ENCODE assay signal across 23 mouse cellular contexts in the genomic region with DNA sequence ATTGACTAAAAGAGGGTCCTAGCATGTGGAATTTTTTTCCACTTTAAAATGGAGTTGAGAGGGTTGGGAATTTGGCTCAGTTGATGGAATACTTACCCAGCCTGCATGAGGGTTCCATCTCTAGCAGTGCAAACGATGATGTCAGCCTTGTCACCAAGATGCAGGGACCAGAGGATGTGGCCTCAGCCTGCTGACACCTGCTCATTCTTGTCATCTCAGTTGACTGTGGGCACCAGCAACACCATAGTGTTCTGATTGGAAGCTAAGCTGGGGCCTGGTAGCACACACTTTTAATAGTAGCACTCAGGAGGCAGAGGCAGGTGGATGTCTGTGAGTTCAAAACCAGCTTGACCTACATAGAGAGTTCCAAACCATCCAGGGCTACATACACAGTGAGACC. TPM values are rescaled to one million over a fixed set of nuclear protein-coding genes. Genes with fewer than 3 reads are reported as not detected.
DNase-seq lines count a peak whose midpoint lies in the region; ATAC-seq and TF ChIP-seq lines count a peak whose summit lies in the region.
"Had no signal": no experiment of that assay in that cellular context is flagged by ENCODE, and none has a peak within 500 bp of the region (broad histone marks: within the 10 kb centered on the region; RNA-seq: fewer than 3 reads in every experiment).

No protein-coding gene starts in this region.

- H3K9ac ChIP-seq in intestine, postnatal 0 days (ENCODE audit: low read depth, low read length), result no peak overlapping the region
- H3K9ac ChIP-seq: embryonic facial prominence, embryonic 12.5 days; forebrain, embryonic 13.5 days; forebrain, embryonic 15.5 days had no signal

- H3K79me2 ChIP-seq in C2C12 (ENCODE audit: control insufficient read depth, insufficient read depth) (no peaks in the 10 kb centered on the region), myocyte (ENCODE audit: control insufficient read depth, insufficient read depth) (no peaks in the 10 kb centered on the region)

- H3K4me2 ChIP-seq in myocyte (ENCODE audit: low read depth), result no peak overlapping the region
- no peak overlapping the region for H3K4me2 ChIP-seq in intestine, postnatal 0 days (replicated peaks; ENCODE audit: low read depth)
- H3K4me2 ChIP-seq: embryonic facial prominence, embryonic 12.5 days; forebrain, embryonic 13.5 days; forebrain, embryonic 15.5 days had no signal

- H3K4me3 ChIP-seq in C2C12 (ENCODE audit: insufficient read depth, poor library complexity, severe bottlenecking) (no peak overlapping the region), myocyte (no peak overlapping the region)
- no peak overlapping the region for H3K4me3 ChIP-seq in intestine, postnatal 0 days (ENCODE audit: low read depth, low read length)
- H3K4me3 ChIP-seq: embryonic facial prominence, embryonic 10.5 days; embryonic facial prominence, embryonic 12.5 days; forebrain, embryonic 13.5 days; forebrain, embryonic 15.5 days had no signal

- peak; percentile 50 for DNase-seq in thymus, postnatal 0 days (ENCODE audit: low spot score)
- DNase-seq in thymus, postnatal 25 days, result peak; percentile 30
- no peak for DNase-seq in frontal cortex, postnatal 36 days (ENCODE audit: low spot score in 2 of 2)
- no peak for DNase-seq in retina, embryonic 14.5 days (ENCODE audit: low spot score)
- DNase-seq: adrenal gland, adult 8-10 months; adrenal gland, postnatal 14 days; adrenal gland, postnatal 36 days; cerebellum, adult 11-12 months; cerebellum, adult 2 months; cerebellum, adult 9-10 months; cerebellum, postnatal 10 days; cerebellum, postnatal 25 days had no signal

- TF ChIP-seq CTCF in C2C12 (IDR thresholded peaks at IDR 0.05; ENCODE audit: control insufficient read depth, insufficient read depth, insufficient read length), result no peak
- no peak for TF ChIP-seq CTCF in intestine, postnatal 0 days (IDR thresholded peaks at IDR 0.05; ENCODE audit: low read depth)

- no peaks in the 10 kb centered on the region for H3K9me3 ChIP-seq in intestine, postnatal 0 days (ENCODE audit: control insufficient read depth)
- H3K9me3 ChIP-seq: embryonic facial prominence, embryonic 12.5 days; forebrain, embryonic 15.5 days had no signal

- WGBS in intestine, postnatal 0 days, result 85% methylated on average over 1 of the region's 1 CpGs

- H3K27me3 ChIP-seq in C2C12 (ENCODE audit: control insufficient read depth, insufficient read depth, insufficient read length), result peaks cover 14% of the 10 kb centered on the region
- peaks cover 4% of the 10 kb centered on the region for H3K27me3 ChIP-seq in myocyte (ENCODE audit: control insufficient read depth, insufficient read depth, insufficient read length)
- no peaks in the 10 kb centered on the region for H3K27me3 ChIP-seq in intestine, postnatal 0 days (replicated peaks; ENCODE audit: control insufficient read depth, insufficient read depth, low read length)
- H3K27me3 ChIP-seq: embryonic facial prominence, embryonic 12.5 days; forebrain, embryonic 13.5 days; forebrain, embryonic 15.5 days had no signal

- H3K4me1 ChIP-seq in intestine, postnatal 0 days (replicated peaks; ENCODE audit: control insufficient read depth, insufficient read depth, low read length), result no peaks in the 10 kb centered on the region
- H3K4me1 ChIP-seq: embryonic facial prominence, embryonic 10.5 days; embryonic facial prominence, embryonic 12.5 days; forebrain, embryonic 13.5 days; forebrain, embryonic 15.5 days had no signal

- H3ac ChIP-seq in C2C12 (ENCODE audit: control insufficient read depth, insufficient read length, low read depth), result no peak overlapping the region
- no peak overlapping the region for H3ac ChIP-seq in myocyte (ENCODE audit: control insufficient read depth, insufficient read length)

- ATAC-seq in intestine, postnatal 0 days, result no peak
- ATAC-seq: activated CD4-positive, CD25-positive, alpha-beta regulatory T cell, adult 4 months; CD4-positive, CD25-positive, alpha-beta regulatory T cell, adult 4 months; forebrain, embryonic 13.5 days; forebrain, embryonic 15.5 days; Patski had no signal

- H3K36me3 ChIP-seq in C2C12 (ENCODE audit: control insufficient read depth, insufficient read depth), result no peaks in the 10 kb centered on the region
- H3K36me3 ChIP-seq in myocyte (ENCODE audit: control insufficient read depth, insufficient read depth), result no peaks in the 10 kb centered on the region
- no peaks in the 10 kb centered on the region for H3K36me3 ChIP-seq in intestine, postnatal 0 days (ENCODE audit: control insufficient read depth, insufficient read depth)
- H3K36me3 ChIP-seq: embryonic facial prominence, embryonic 10.5 days; embryonic facial prominence, embryonic 12.5 days; forebrain, embryonic 15.5 days; G1E had no signal

- H3K79me3 ChIP-seq in C2C12 (ENCODE audit: low read depth), result no peaks in the 10 kb centered on the region

- no peak for TF ChIP-seq POLR2A in myocyte (IDR thresholded peaks at IDR 0.05; ENCODE audit: insufficient read length, low read depth)

- H3K27ac ChIP-seq in intestine, postnatal 0 days (ENCODE audit: low read depth, low read length), result no peak overlapping the region
- H3K27ac ChIP-seq: embryonic facial prominence, embryonic 10.5 days; embryonic facial prominence, embryonic 12.5 days; forebrain, embryonic 13.5 days; forebrain, embryonic 15.5 days had no signal

TF ChIP-seq in C2C12, 6 proteins besides CTCF, POLR2A, EP300 and RAD21:
- TF ChIP-seq MYOD1 (IDR thresholded peaks at IDR 0.05; ENCODE audit: control insufficient read depth, insufficient read length, low read depth) (peak; percentile 38), USF1 (IDR thresholded peaks at IDR 0.05; ENCODE audit: low read depth) (no peak)
TF ChIP-seq in C2C12: peak in this region for 1.

TF ChIP-seq in myocyte, 11 proteins besides CTCF, POLR2A, EP300 and RAD21:
- no peak for TF ChIP-seq REST (IDR thresholded peaks at IDR 0.05; ENCODE audit: insufficient read depth, insufficient read length)
- TF ChIP-seq MYOG (IDR thresholded peaks at IDR 0.05; ENCODE audit: control insufficient read depth in 1 of 3, insufficient read depth in 1 of 3, insufficient read length in 2 of 3, low read depth in 2 of 3), result no peak
- peak in 2 of 3 experiments; percentile 79 to 85 for TF ChIP-seq MYOD1 (IDR thresholded peaks at IDR 0.05; ENCODE audit: control insufficient read depth in 1 of 3, insufficient read length in 2 of 3, low read depth in 2 of 3)
- no peak for TF ChIP-seq SRF (IDR thresholded peaks at IDR 0.05; ENCODE audit: control insufficient read depth, insufficient read length, low read depth)
- TF ChIP-seq CEBPB (IDR thresholded peaks at IDR 0.05; ENCODE audit: insufficient read depth, poor library complexity, severe bottlenecking), result no peak
- TF ChIP-seq E2F4 (IDR thresholded peaks at IDR 0.05; ENCODE audit: insufficient read depth), result no peak
- no peak for TF ChIP-seq POLR2AphosphoS2 (IDR thresholded peaks at IDR 0.05; ENCODE audit: insufficient read length, low read depth)
- TF ChIP-seq MAX (IDR thresholded peaks at IDR 0.05; ENCODE audit: low read depth), result no peak
- TF ChIP-seq TCF3 (IDR thresholded peaks at IDR 0.05; ENCODE audit: insufficient read length, low read depth), result no peak
TF ChIP-seq in myocyte: peak in this region for 1.

RNA-seq across cellular contexts. Expression of a gene that starts 21.0 kb away (rescaled TPM):
- polyA plus RNA-seq in C2C12 (2012; fragmentation: generic; extraction: Trizol) (0.01 TPM), myocyte (2012; fragmentation: generic; extraction: Trizol) (0.02 TPM)
- 9.6 and 9.7 TPM in 2 replicates for polyA plus RNA-seq in thymus, postnatal 0 days (2015; fragmentation: Nextera tagmentation; extraction: Ambion mirVana)
- polyA plus RNA-seq in intestine, postnatal 0 days (2015; fragmentation: Nextera tagmentation; extraction: Ambion mirVana), result 3.0 and 3.7 TPM in 2 replicates
- polyA plus RNA-seq: G1E had no signal

Comparison
In these comparisons a context has a peak if more than half of its experiments do, and no peak if none do; other contexts are left out.
1. DNase-seq: peak in thymus, postnatal 0 days (single experiment) and thymus, postnatal 25 days (single experiment); none in frontal cortex, postnatal 36 days (0 of 2) and retina, embryonic 14.5 days (single experiment).